Mouse (Mus musculus) layer of hippocampus, adult 9-10 months (tissue): ENCODE measurements at regions not wholly inside any gene's neighbourhood (a gene's known extent, or its start where the extent isn't known, plus 50 kb on each side); places are given as distances from the start of the nearest gene placed in this dataset.

Experiments used
- DNase-seq: peaks from one replicate; pipeline ENCODE4 v3.0.0; 2022; ENCODE audit warnings: low spot score

GRCm38 (mm10) chr16:27138384-27138783 lies 146.9 kb upstream of the Gmnc start:
- DNase-seq: no peak

DNA sequence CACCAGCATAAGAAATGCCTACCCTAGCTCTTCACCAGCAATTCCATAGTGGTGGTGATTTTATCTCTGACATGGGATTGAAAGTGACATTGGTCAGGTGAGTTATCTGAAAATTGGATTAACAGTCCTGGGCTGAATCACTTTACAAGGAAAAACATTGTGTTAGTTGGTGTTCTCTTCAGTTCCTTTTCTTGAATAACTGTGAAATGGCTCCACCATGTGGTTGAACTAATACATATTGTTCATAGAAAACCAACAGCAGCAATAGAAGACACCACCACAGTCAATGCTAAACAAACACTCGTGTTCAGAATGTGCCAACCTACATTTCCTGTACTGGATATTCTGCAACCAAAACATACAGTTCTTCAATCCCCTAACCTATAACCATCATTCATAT lies 147.5 kb upstream of the Gmnc start:
- DNase-seq: peak; percentile 78

- DNase-seq: peak; percentile 75
Measured at GRCm38 (mm10) chr16:27140037-27140436, 148.6 kb upstream of the Gmnc start.

DNA sequence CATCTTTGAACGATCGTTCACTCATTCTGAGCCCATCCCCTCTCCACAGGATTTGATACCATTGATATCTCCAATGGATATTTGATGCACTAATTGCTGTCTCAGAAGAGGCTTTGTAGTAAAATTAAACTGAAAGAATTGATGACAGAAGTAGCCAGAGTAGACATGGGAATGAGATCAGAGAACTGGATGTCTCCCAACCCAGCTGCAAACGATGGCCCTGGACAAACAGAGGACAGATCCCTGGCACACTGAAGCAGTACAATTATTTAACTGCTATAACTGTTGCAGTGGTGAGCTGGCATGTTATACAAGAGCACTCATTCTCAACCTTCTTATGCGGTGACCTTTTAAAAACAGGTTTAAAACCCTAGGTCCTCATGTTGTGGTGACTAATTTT lies 151.5 kb upstream of the Ostn start:
- peak; percentile 22 for DNase-seq

GRCm38 (mm10) chr16:27195650-27196049 lies 111.6 kb upstream of the Ostn start:
- no peak for DNase-seq
